Mouse (Mus musculus) heart, embryonic 13.5 days (tissue): Measurements from ENCODE around the gene Prdm2. TPM values are rescaled to one million over a fixed set of nuclear protein-coding genes. Genes with fewer than 3 reads are reported as not detected.

Experiments
- microRNA-seq: library from miRNA; unstranded; fragments of <30 nt; microRNA quantifications from one replicate; pipeline ENCODE4, GENCODE M21; 2016
- polyA plus RNA-seq: library from polyadenylated mRNA; unstranded; fragments of >200 nt; fragmentation: Nextera tagmentation; extraction: Ambion mirVana; gene quantifications from 2 replicates; pipeline ENCODE4 v1.2.1, GENCODE M21; 2015

Prdm2 gene
- polyA plus RNA-seq, 1 experiment from 2014 or later: 7.0 TPM

Small RNA genes within 50 kb of the gene (microRNA-seq; reads per million reads assigned to microRNA genes)
- gene Mir7021: 4.1 reads per million, percentile 17 among the genes with 10 or more reads in this experiment

Other genes with a start within 250 kb of the Prdm2 start
- 25.4 and 28.0 TPM in 2 replicates for gene Pdpn, start 86.6 kb upstream of the Prdm2 start, polyA plus RNA-seq
- gene Lrrc38, start 136.8 kb upstream of the Prdm2 start, polyA plus RNA-seq: 0.17 and 0.40 TPM in 2 replicates
- not detected in 2 replicates for gene Pramel1, start 181.4 kb upstream of the Prdm2 start, polyA plus RNA-seq
- gene Pramef8, start 199.4 kb upstream of the Prdm2 start, polyA plus RNA-seq: 11.0 and 13.2 TPM in 2 replicates
- gene Oog4, start 237.3 kb upstream of the Prdm2 start, polyA plus RNA-seq: not detected in 2 replicates